Mouse (Mus musculus) mature B cell (primary cell): ENCODE results near the gene Ect2.

Experiments used
- in situ Hi-C: fragments of 300-500 bp; cut with MboI; formaldehyde crosslinking; loops from 2 replicates; pipeline ENCODE4 v1.14.3; 2019

Ect2 gene

GRCm38 (mm10) chr3:27070340-27070739 is 83.3 kb downstream of the Ect2 start:
- in situ Hi-C loops: no loop called here

GRCm38 (mm10) chr3:27067206-27067605 is 86.5 kb downstream of the Ect2 start:
- in situ Hi-C loops: no loop called here

GRCm38 (mm10) chr3:27064886-27065285 is 88.8 kb downstream of the Ect2 start:
- in situ Hi-C loops: no loop called here

GRCm38 (mm10) chr3:27063399-27064260 is 90.0 kb downstream of the Ect2 start:
- in situ Hi-C loops: no loop called here

- in situ Hi-C loops: no loop called here
Observed at GRCm38 (mm10) chr3:27060441-27060840, 93.2 kb downstream of the Ect2 start.

GRCm38 (mm10) chr3:27059529-27060322 is 94.0 kb downstream of the Ect2 start:
- in situ Hi-C loops: no loop called here

GRCm38 (mm10) chr3:27055471-27055870 is 98.2 kb downstream of the Ect2 start:
- in situ Hi-C loops: no loop called here

- in situ Hi-C loops: no loop called here
Observed at GRCm38 (mm10) chr3:27054766-27055165, 98.9 kb downstream of the Ect2 start.
